Mouse (Mus musculus) T-helper 17 cell (primary cell): ENCODE data around the gene Rcor2.

Experiments used
- in situ Hi-C, 2 experiments: fragments of 300-600 bp; cut with MboI, MseI; formaldehyde crosslinking; loops; 1 replicate in 1 of 2; 2 replicates in 1 of 2; pipeline ENCODE4 v1.15.1; 2025; ENCODE audit warnings: high pct_unique_total_duplicates in 2 of 2

The Rcor2 gene

DNA sequence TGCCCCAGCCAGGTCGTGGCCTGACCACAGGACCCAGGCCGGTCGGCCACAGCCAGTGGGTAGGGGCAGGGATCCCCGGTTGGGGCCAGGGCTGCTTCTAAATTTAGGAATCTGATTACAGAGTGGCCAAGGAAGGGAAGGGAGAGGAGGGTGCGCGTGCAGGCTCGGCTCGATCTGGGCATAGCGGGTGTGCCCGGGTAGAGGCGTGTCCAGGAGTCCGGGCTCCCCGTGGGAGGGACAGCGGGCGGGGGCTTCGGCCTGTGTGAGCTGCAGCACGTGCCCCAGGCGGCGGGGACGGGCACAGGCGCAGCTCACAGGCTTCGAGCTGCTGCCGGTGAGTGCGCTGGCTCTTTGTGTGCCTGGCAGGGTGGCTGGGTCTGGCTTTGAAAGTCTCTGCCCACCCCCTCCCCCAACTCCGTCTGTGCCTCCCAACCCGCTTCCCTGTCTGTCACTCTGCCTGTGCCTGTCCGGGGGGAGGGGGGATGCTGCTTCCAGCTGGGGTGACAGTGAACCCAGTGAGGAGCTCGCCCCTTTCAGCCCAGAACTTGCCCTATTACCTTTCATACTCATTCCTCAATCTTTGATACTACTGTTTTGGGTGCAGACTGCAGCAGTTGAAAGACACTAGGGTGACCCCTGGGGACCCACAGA is at the start of gene Rcor2:
TSS of gene Rcor2 (plus strand) at position 235 of the 651 bp plus-strand sequence.
- in situ Hi-C loops, result loop anchor here in 1 of 2 experiments (10.0 kb wide), 1 partner anchor 158 kb away; no protein-coding TSS in a partner anchor

DNA sequence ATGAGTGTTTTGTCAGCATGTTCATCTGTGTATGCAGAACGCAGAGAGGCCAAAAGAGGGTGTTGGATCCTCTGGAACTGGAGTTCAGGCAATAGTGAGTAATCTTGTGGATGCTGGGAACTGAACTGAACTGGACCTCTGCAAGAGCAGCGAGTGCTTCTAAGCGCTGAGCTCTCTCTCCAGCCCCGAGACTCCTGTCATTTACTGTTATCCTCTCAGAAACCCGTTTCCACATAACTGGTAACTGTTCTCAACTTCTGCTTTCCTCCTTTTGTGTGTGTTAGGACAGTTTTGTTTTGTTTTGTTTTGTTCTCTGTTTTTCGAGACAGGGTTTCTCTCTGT is 49.2 kb upstream of the Rcor2 start:
- in situ Hi-C loops, result no loop called here

GRCm38 (mm10) chr19:7218753-7219152 is 48.4 kb upstream of the Rcor2 start:
- in situ Hi-C loops, result no loop called here

DNA sequence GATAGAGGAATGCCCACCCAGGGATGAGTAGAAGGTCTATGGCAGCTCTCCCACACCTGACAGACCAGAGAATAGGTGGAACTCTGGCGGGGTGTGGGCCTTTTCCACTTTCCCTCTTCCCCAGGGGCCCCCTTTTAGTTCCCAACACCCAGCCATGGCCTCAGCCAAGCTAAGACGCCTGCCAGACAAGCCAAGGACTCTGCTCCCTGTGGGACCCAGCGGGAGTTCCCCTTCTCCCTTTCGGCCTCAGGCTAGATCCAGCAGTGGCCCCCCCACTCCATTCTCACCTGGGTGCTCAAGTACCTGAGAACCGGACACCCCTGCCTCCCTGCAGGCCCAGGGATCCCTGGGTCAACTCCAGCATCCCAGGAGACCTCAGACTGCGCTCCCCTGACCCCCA is 44.9 kb upstream of the Rcor2 start:
- in situ Hi-C loops, result no loop called here

DNA sequence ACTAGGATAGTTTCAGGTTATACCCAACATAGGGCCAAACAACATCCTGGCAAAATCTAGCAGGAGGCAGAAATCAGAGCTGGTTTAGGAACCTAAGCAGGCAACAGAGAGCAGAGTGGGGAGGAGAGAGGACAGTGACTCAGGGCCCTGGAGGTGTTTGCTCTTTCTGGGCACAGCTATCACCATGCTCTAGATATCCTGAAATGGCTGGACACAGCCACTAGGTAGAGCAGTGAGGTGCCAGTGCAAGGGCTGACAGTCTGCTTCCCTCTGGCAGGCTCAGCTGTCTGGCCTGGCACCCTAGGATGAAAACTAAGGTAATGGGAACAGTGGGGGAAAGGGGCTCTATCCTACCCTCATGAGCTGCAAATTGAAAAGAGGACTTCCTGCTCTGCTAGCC is 43.6 kb upstream of the Rcor2 start:
- in situ Hi-C loops, result no loop called here

- in situ Hi-C loops, result no loop called here
Measured at GRCm38 (mm10) chr19:7224253-7224652, 42.9 kb upstream of the Rcor2 start.

GRCm38 (mm10) chr19:7225096-7225690 is 41.9 kb upstream of the Rcor2 start:
- in situ Hi-C loops, result no loop called here

DNA sequence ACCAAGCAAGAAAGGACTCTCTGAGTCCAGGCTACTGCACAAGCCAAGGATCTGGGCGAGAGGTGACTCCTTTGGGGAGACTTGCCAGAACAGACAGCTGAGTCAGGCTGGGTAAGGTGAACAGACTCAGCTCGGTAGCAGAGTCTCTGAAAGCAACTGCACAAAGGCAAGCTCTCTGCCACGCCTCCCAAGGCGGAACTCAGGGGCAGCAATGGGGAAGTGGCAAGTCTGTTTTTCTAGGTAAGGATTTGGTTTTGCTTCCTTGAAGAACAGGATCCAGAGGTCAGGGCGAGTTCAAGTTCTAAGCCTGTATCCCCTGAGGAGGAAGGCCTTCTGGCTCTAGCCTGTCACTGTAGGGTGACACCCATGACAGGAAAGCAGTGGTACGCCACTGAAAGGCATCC is 40.6 kb upstream of the Rcor2 start:
- in situ Hi-C loops, result no loop called here

GRCm38 (mm10) chr19:7234537-7235221 is 32.4 kb upstream of the Rcor2 start:
- in situ Hi-C loops, result no loop called here

DNA sequence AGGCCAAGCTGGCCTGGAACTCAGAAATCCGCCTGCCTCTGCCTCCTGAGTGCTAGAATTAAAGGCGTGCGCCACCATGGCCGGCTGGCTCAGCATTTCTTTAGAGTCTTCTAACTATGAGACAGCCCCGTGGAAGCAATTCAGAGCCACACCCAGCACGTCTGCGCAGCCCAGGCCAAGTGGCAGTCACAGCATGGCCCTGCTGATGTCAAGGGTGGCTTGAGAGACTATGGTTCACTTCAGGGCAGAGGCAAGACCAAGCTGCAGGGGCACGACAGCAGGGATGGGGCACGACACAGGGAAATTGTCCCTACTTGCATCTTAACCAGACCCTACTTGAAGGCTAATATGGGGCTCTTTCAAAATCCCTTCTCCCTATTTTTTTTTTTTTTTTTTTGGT is 31.7 kb upstream of the Rcor2 start:
- in situ Hi-C loops, result no loop called here

DNA sequence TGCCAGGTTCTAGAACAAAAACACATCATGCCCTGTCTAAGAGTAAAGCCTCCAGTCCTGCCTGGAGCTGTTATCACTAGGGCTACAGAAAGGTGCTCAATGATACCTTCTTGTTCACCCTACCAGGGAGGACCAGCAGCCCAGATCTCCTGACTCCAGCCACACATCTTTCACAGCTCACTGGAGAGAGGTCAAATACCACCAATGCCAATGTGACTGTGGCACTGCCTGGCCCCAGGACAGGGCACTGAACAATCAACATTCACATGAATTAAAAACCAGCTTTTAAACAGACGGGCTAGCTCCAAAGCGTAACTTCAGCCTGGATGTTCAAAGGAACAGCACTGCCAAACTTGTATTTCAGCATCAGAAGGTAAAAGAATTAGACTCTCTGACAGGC is 31.1 kb upstream of the Rcor2 start:
- in situ Hi-C loops, result no loop called here

DNA sequence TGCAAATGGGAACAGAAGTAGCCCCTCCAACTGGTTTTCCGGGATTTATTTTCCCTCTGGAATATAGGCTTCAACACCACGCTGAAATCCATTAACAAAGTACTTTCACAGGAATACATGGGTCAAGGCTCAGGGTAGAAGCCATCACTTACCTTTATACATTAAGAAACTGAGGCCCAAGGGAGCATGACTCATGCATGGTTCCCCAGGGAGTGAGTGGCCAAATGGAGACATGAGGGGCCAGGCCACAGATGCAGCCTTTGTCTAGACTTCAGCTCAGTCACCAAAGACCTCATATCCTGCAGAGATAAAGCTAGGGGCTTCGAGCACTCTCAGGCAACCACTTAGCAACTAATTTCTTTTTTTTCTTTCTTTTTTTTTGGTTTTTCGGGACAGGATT is 30.4 kb upstream of the Rcor2 start:
- in situ Hi-C loops, result no loop called here

DNA sequence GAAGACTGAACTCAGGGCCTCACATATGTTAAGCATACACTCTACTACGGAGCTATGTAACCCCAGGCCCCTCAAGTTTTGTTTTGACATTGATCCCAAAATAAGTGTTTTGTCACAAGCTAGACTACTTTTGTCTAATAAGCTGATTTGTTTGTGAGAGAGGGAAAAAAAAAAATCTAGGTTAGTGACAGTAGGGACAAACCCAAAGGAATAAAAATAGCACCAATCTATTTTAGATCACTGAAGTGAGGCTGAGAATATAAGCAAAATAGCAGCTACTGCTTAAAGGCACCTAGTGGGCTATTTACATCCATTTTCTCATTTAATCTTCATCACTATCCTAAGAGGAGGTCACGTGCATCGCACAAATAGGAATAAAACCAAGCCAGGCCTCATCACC is 27.6 kb upstream of the Rcor2 start:
- in situ Hi-C loops, result no loop called here

GRCm38 (mm10) chr19:7240291-7240690 is 26.8 kb upstream of the Rcor2 start:
- in situ Hi-C loops, result no loop called here

- in situ Hi-C loops, result no loop called here
Measured at GRCm38 (mm10) chr19:7240782-7241690, 26.1 kb upstream of the Rcor2 start, which contains the start of gene Naa40. Naa40 (minus strand) TSS chr19:7241183.

DNA sequence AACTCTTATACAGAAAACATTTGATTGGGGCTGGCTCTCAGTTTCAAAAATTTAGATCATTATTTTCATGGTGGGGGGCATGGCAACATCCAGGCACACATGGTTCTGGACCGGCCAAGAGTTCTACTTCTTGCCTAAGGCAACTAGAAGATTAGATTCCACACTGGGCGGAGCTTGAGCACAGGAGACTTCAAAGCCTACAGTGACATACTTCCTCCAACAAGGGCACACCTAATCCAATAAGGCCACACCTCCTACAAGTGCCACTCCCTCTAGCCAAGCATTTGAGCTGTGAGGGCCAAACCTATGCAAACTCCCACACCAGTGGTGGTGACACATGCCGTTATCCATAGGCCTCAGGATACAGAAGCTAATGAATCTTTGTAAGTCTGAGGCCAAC is 21.1 kb upstream of the Rcor2 start:
- in situ Hi-C loops, result no loop called here

DNA sequence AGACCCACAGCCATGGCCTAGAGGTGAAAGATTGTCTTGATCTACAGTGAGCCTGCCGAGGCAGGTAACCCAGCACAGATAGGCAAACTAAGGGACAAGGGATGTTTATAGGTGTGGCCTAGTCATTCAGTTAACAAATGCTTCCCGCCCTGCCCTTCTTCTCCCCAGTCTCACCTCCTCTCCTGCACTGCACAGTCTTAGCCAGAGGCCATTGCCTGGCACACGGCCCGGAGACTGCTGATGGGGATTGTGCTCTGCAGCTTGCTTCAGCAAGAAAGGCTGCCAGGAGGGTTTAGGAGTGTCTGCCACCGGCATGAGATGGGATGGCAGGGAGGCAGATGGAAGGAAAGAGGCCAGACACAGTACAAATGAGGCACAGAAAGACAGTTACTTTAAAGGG is 9.2 kb upstream of the Rcor2 start:
- in situ Hi-C loops, result no loop called here

DNA sequence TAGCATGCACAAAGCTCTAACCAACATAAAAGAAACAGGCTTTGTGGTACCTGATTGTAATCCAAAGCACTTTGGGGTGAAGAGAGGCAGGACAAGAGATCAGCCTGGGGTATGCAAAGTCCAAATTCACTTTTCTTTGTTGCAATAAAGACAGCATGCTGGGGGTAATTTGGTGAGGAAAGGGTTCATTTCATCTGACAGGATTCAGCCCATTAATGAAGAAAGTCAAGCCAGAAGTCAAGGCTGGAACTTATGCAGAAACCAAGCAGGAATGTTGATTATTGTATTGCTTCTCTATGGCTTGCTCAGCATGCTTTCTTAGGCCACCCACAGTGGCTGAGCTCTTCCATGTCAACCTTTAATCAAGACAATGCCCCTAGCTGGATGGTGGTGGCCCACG is 5.6 kb upstream of the Rcor2 start:
- in situ Hi-C loops, result loop anchor here in 1 of 2 experiments (10.0 kb wide), 1 partner anchor 163 kb away; no protein-coding TSS in a partner anchor

DNA sequence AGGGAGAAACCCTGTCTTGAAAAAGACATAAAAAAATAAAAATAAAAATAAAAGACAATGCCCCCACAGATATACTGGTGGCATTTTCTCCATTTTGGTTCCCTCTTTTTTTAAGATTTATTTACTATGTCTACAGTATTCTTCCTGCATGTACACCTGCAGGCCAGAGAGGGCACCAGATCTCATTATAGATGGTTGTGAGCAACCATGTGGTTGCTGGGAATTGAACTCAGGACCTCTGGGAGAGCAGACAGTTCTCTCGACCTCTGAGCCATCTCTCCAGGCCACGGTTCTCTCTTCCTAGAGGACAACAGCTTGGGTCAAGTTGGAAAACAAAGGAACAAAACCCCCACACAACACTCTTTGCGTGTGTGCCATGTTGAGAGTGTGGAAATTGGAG is 5.2 kb upstream of the Rcor2 start:
- in situ Hi-C loops, result loop anchor here in 1 of 2 experiments (10.0 kb wide), 1 partner anchor 163 kb away; no protein-coding TSS in a partner anchor

DNA sequence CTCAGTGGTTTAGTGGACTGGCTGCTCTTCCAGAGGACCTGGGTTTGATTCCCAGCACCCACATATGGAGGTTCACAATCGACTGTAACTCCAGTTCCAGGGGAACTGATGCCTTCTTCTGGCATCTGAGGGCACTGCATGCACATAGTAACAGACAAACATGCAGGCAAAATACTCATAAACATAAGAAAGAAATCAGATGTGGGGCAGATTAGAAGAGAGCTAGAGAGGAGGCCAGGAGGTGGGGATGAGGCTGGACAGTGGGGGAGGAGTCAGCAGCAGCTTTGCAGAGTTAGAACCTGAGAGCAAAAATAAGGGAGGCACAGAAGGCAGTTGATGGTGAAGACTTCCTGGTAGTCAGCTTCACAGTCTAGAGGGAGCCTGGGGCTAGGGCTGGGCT is 4.5 kb upstream of the Rcor2 start:
- in situ Hi-C loops, result loop anchor here in 1 of 2 experiments (10.0 kb wide), 1 partner anchor 162 kb away; no protein-coding TSS in a partner anchor

DNA sequence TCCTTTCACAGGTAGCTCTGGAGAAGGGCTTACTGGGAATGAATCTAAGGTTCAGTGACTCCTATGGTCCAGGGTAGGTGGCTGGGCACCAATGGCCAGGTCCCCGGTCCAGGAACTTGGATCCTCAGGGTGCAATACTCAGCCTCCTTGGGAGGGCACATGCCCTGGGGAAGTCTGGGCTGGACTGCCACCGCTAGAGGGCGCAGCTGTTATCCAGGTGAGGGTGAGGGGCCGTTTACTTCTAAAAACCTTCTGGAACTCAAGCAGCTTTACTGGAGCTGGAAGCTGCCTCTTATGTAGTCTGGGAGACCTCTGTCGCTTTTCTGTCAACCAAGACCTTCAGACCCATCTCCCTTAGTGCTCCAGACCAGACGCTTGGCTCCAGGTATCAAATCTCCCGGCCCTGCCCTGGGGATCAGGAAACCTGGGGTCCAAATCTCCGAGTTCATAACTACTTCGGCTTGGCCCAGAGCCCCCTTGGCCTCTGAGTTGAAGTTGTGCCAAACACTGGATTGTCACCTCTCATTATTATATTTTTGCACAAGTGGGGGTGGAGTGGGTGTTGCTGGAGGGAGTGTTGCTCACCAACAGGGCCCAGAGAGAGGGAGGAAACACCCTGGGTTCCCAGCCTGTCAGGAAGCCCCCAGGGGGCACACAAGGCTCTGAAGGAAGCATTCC is 2.9 kb upstream of the Rcor2 start:
- in situ Hi-C loops, result loop anchor here in 1 of 2 experiments (10.0 kb wide), 1 partner anchor 161 kb away; no protein-coding TSS in a partner anchor
